Mouse (Mus musculus): ENCODE data around the gene Fgf18.

DNA sequence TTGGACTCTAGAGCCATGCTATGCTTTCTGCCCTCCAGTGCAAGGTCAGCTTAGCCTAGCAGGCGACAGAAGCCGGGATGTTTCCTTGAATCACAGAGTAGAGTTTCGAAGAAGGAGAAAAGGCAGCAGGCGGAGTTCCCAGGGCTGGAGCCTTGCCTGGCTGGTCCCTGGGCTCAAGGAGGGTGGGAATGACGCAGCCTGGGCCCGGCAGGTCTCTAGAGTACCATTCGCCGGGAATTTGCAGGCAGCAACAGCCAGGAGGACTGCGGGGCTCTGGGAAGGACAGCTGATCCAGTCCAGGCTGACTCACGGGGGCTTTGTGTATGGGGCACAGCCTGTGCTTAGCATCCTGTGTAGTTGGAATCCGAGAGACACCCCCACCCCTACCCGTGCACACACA lies 48.8 kb downstream of the Fgf18 start:
- TF ChIP-seq GATA1 (IDR thresholded peaks at IDR 0.05; ENCODE audit: low read length) = no peak
- no peak for TF ChIP-seq TAL1 (IDR thresholded peaks at IDR 0.05; ENCODE audit: low read length)
